Mouse (Mus musculus) right cerebral cortex, postnatal 10 days (tissue): Measurements from ENCODE around the gene Heatr1.

Experiments
- DNase-seq, 2 experiments: peaks; one replicate each; pipeline ENCODE4 v3.0.0; 2021; ENCODE audit warnings: low spot score in 2 of 2

The Heatr1 gene

DNA sequence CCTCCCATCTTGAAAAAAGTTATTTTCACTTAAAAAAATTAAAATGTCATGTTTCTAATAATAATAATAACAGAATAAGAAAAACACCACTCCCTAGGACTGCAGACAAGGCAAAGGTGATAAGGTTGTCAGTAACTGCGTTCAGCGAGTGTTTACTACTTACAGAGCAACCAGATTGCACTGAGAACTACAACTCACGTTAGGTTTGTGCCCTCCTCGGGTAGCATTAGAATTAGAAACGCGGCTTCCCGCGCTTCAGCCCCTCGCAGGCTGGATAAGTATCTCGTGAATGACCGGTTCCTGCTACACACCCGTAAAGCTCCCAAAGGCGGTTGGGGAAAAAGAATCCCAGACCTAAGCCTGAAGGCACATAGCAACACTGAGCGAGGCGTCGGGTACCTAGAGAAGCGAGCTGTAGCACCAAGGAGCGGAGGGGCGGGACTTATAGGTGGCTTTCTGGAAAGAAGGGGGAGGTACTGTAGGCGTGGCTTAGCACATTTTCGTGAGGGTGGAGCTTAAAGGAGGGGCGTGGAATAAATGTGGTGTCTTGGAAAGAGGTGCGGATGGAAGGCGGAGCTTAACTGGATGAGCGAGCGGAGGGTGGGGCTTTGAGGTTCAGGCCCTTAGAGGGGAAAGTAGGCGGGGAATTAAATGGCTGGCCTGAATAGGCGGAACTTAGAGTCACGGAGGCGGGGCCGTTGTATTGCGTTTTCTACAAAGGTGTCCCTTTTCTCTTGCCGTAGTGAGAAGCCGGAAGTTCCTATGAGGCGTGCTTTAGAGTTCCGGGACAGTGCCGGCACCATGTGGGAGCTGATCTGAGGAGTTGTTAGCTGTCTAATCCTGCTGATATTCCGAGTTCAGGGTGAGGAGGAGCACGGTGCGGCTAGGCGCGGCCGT lies at the start of gene Heatr1:
Heatr1 (plus strand) TSS at position 419 of the 897 bp plus-strand sequence.
- DNase-seq, result peak; percentile 94 to 96

DNA sequence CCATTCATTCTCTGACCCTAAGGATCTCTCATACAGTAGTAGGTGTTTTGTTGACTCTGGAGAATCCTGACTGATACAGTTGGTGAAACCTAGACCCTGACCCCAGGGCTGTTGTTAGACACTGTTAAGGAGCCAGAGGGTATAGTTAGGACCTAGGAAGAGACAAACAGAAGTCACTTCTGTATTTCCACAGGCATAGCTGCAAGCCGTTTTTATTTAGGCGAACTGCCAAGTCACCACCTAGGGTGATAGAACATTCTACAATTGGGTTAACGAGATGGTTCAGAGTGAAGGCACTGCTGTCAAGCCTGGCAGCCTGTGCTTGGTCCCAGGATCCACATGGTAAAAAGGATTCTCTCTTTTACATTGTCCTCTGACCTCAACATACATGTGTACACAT lies 48.0 kb upstream of the Heatr1 start:
- DNase-seq, result no peak

DNA sequence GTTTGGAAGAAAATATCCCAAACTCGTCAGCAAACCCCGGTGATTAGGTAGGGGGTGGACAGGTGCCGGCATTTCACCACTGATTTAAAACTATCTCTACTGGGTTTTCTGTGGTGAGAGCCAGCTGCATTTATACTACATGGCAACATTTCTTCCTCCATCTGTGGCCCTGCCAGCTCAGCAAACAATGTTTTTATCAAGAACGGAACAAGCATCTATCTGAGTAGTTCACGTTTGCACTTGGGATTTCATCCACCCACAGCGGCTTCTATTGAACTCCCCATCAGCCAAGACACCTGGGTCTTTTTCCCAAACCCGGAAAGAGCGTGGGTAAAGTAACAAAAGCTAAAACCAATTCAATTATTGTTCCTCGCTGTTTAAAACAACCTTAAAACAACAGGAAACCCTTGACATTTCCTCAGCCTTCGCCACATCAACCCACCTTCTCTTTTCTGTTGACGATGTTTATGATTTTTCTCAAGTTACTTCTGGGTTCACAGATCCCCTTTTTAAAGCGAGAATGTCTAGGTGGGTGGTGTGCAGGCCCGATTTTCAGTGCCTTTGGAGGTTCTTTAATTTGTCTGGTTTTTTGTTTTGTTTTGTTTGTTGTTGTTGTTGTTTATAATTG lies 45.5 kb upstream of the Heatr1 start:
- no peak for DNase-seq

DNA sequence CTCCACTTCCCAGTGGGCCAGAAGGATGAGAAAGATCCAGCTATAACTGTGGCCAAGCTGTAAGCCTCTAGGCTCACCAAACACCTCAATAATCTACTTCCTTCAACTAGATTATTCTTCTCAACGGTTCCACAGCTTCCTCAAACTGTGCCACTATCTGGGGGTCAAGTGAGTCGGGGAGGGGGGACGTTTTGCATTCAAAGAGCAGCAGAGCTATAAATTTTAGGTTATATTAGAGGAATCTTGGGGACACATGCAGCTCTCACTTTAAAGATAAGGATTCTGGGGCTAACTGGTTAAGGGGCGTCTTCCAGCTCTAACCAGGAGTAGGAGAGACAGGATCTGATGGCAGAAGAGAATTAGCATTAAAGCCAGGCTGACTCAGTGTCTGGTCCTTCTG lies 38.6 kb upstream of the Heatr1 start:
- DNase-seq, result no peak

DNA sequence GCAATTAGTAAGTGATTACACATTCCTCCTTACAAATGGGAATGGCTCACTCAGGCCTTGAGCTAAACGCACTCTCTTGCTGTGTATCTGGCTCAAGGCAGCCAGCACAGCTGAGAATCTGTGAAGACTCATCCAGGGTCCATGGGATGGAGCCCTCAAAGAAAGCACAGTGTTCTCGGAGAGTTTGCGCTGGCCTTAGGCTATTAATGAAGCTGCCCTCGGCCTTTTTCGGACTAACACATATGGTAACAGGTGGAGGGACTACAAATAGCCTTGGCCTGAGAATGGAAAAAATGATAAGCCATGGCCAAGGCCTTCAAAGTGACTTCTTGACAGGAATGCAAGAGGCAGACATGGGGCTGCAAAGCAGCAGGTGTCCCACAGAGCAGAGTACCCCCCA lies 37.3 kb upstream of the Heatr1 start:
- DNase-seq, result no peak

DNA sequence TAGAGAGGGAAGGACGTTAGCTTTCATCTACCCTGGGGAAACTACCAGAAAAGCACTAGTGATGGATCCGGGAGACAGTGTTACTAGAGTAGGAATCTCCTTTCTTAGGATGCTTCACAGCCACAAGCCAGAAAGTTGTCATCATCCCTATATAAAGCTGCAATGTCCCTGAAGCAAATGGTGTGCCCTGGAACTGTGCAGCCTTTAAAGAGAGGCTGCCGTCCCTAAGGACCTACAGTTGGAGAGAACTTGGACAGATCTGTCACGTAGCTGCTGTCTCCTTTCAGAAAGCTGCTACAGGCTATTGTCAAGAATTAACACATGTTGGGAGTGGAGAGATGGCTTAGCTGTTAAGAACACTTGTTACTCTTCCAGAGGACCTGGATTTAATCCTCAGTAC lies 33.3 kb upstream of the Heatr1 start:
- DNase-seq, result no peak

DNA sequence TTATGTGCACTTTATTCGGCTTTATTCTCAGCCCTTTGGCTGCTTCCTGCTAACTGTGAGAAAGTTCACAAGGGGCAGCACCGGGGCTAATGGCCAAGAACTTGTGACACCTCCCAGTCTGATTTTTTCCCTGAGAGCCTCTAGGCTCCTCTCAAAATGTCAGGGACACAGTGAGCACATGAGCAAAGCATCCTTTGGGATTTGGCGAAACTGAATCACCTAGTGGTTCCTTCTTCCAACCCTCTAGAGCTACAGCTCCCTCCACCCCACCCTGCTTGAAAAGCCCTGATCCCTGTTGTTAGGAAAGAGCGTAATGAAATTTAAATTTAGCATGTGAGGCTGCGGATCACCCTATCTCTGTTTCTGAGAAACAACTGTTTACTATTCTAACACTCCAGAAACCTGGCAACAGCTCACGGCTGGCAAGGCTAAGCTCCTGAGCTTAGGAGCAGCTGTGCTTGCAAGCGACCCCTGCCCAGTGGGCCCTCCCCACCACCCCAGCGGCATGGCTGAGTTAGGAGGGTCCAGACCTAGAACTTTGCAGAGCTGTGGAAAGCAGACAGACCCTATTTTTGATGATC lies 25.7 kb upstream of the Heatr1 start:
- DNase-seq, result no peak

DNA sequence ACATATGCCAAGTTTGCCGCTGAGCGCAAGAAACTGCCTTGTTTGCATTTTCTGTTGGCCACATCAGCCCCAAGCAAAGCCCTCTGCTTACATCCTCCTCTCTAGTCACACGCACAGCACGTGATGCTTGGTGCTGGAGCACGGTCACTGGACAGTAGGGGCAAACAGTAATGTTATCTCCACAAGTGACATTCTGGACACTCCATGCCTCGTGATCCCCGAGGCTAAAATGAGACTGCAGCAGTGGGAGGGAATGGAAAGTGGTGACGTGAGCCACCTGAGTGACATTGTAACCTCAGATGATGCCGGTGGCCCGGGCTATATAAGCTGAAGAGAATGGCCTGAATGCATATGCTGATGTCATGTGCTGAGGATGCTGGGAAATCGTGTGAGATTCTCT lies 24.9 kb upstream of the Heatr1 start:
- no peak for DNase-seq

DNA sequence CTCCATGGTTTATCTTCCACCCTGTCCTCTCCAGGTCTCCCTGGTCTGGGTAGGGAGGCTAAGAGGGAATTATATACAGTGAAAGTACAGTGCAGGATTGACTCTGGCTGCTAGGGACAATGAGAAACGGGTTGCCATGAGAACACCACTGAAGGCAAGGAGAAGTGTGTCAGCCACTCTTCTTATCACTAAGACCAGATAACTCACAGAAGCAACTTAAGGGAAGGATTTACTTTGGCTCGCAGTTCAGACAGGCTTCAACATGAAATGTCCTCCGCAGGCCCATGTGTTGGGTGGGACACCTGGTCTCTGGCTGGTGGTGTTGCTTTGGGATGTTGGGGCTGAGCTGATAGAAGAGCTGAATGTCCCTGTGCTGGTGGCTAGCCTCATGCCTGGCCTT lies 22.1 kb upstream of the Heatr1 start:
- DNase-seq, result no peak

DNA sequence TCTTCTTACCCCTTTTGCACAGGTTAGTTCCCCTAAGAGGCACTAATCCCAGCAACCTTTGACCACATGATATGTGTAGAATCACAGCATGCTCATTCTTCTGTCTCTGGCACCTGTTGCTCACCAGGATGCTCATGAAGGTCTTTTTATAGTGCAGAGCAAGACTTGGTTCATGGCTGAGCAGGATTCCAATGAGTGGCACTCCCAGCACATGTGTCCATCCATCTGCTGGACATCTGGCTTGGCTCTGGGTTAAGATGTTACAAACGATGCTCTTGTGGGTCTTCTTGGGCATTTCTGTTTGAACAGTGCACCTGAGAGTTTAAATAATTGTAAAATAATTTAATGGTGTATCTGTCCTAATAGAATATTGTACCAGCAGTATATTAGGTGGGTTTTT lies 18.0 kb upstream of the Heatr1 start:
- no peak for DNase-seq

DNA sequence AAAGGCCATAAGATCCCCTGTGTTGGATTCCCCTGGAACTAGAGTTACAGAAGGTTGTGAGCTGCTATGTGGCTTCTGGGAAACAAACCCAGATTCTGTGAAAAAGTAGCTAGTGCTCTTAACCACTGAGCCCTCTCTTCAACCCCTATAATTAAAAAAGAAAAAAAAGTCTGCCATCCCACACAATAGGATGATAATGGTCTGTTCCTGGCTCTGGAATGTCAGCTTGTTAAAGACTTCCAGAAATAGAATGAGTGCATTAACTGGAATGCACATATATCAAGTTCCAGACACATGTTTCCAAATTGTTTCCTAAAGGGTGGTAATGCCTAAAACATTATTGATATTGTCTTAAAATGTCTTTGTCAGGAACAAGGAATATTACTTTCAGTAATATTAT lies 10.0 kb upstream of the Heatr1 start:
- DNase-seq, result no peak

DNA sequence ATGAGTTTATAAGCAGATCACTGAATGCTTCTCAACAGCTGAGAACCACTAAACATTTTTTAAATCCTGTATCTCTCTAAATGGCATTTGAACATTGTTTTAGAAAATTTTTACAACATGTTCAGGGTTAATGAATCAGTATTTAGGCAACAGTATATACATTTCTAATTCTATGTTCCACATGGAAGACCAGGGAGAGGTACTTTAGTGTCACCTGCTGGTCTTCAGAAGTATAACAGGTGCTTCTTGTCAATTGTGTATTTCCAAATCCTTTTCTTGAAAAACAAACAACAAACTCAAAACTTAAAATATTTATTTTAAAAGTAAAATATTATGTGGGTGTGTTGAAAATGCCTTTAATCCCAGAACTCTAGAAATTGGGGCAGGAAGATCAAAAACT lies 8.5 kb upstream of the Heatr1 start:
- DNase-seq, result peak in 1 of 2 experiments; percentile 43

DNA sequence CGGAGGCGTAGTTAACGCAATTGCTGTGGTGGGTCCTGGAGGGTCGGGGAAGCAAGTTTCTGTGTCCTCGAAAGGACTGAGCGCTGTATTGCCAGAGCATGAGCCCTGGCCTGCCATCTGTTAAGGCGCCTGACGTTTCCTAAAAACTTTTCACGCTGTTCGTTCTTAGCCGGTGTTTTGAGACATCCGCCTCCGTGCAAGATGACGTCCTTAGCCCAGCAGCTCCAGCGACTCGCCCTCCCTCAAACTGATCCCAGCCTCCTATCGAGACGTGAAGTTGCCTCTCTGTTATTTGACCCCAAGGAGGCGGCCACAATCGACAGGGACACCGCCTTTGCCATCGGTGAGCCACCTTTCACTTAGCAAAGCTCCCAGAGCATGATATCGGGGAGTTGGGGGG lies 744 bp downstream of the Heatr1 start:
- DNase-seq, result peak in 1 of 2 experiments; percentile 33

DNA sequence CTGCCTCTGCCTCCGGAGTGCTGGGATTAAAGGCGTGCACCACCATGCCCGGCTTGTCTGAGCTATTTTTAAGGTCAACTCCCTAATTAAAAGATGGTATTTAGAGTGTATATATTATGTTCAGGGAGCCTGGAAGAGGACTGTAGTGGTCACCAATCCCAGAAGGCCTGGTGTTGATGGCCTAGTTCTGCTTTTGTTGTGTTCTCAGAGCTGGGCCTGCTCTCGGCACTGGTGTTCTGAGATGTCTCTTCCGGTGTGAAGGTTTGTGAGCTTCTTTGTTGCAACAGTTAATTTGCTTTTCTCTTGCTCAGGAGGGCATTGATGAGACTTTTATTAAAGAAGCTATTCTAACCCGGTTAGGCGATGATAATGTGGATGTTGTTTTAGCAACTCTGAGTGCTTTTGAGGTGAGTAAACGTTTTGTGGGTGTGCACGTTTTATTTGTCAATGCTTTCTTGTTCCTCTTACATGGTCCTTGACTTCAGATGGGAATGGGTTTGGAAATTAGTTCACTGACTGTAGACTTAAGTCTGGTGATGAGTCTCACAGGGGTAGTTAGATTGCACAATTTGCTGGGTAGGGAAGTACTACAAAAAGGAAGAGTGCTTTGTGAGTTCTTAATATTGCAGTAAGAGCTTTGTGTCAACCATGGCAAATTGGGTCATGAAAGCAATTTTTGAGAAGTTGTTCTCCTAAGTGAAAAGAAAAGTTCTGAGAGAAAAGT lies 13.7 kb downstream of the Heatr1 start:
- DNase-seq, result no peak

DNA sequence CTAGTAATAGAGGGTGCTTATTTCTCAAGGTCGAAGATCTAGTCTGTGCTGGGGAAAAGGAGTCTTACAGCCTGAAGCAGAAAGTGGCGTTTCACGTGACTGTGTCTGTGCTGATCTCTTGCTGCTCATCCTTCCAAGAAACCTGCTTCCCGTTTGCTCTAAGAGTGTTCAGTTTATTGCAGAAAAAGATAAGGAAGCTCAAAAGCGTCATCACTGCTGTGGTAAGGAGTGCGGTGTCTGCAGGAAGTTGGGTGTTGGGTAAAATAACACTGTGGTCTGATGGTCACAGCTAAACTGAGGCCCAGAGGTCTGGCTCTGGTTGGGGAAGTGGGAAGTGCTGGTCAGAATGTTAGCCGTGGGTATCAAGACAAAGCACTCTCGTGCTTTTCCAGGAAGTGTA lies 17.2 kb downstream of the Heatr1 start:
- DNase-seq, result peak; percentile 32 to 46

DNA sequence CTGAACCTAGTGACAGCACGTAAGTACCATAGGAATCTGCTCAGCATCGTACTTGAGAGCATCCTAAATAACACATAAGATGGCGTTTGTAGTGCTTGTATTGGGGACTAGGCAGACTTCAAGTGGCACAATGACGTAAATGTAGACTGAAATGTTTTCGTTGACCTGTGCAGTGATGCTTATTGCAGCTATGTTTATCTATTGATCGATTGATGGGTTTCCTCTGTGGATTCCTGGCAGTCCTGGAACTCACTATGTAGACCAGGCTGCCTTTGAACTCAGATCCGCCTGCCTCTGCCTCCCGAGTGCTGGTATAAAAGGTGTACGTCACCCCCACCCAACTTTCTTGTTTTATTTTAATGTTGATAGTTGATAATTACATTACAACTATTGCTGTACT lies 25.8 kb downstream of the Heatr1 start:
- DNase-seq, result no peak

DNA sequence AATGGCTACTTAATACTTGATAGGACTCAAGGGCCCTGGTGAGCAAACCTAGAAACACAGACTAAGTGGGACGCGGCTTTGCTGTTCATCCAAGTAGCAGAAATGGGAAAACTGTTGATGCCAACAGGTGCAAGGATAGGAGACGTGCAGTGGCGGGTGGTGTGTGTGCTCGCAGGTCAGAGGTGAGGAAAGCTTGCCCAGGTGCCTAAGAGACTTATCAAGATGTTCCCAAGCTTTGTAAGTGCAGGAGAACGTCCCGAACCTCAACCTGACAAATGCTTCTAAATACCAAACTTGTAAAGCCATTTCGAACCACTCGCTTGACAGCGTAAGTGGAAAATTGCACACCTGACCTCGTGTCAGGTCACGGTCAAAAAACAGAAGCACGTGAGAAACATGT lies 33.7 kb downstream of the Heatr1 start:
- DNase-seq, result no peak

DNA sequence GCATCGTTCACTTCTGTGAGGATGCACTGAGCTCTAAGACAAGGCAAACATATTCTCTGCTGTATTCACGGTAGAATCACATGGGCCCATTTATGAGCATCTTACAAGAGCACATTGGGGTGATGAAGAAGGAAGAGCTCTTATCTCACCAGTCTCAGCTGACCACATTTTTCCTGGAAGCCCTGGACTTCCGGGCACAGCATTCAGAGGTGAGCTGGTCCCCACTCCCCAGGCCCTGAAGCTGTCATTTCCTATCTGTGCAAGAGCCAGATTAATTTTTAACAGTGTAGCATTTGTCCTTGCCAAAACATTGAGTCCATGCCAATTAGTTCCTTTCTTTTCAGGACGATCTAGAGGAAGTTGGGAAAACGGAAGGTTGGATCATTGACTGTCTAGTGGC lies 39.0 kb downstream of the Heatr1 start:
- DNase-seq, result no peak

DNA sequence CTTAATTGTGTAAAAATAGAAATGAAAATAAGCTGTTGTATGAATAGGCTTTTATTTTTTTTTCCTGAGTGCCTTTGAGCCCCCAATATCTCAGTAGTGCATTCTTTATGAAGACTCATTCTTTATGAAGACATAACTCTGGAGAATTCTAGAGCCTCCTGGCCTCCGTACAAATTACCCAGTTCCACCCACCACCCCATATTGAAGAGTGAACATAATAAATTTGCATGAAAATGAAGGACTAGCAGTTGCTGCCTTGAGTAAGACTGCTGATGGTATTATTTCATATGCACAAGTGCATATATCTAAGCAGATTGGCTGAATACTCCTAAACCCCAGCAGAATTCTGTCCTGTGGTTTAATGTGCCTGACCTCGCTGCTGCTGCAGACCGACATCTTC lies 44.8 kb downstream of the Heatr1 start:
- DNase-seq, result no peak

DNA sequence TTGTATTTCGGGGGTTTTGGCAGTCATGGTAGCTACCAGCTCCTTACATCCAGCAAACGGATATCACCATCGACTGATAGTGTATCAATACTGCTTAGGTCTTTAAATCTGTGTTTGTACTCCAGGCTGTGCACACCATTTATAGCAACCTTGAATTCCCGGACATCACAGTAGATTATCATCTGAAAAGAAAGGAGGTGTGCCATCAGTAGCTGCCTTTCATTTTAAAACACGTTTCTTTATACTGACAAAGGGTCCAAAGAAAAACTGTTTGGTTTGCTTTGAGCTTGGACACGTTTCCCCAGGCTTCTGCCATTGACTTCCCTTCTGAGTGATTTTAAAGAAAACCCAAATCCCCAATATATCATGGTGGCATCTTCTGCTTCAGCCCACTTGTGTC lies 46.0 kb downstream of the Heatr1 start:
- DNase-seq, result no peak

DNA sequence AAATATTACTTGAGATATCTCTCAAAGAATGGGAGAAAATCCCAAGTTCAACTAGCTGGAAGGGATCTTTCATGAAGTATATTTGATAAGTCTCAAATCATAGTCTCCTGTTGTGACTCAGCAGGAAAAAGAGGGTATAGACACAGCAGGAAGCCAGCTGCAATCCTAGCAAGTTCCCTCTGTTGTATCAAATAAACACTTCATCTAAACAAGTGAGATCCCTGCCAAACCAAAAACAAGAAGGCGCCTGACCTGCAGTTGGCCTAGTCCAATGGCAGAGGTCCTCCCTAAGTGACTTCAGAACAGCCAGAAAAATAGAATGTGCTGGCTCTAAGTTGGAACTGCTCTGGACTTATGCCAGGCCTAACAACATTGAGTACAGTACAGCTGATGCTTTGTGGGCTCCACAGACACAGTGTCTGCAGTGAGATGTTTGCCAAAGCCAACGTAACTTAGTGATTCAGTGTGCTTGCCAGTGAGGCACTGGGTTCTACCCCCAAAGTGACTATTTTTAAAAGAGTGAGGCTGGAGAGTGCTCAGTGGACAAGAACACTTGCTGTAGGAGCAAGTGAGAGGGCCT lies 47.3 kb downstream of the Heatr1 start:
- peak; percentile 50 to 62 for DNase-seq

DNA sequence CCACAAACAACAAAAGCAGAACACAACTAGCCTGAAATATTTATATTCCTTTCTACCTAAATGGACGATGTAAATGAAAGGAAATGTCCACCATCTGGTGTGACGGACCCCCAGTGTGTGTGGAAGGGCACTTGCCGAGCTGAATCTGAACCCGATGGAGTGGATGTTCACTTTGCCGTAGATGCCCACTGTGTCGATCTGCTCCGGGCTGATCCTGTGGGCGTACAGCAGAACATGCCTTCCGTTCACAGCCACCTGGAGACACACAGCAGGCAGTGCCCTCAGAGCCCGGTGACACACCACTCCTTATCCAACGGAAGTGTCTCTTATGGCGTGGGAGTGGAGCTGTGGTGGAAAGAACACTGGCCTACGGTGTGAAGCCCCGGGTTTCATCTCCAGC lies 58.3 kb downstream of the Heatr1 start:
- no peak for DNase-seq
